Mouse (Mus musculus) embryonic facial prominence, embryonic 14.5 days (tissue): ENCODE data around the gene Fbxo27. TPM values are rescaled to one million over a fixed set of nuclear protein-coding genes. Genes with fewer than 3 reads are reported as not detected.
A peak's percentile ranks its signal among the peaks of the same experiment; 100 is the strongest.

Experiments
- ATAC-seq: fragments of 200-750 bp; cut with Nextera tagmentation; 2 replicates; pipeline ENCODE4 v1.8.0; 2017; ENCODE audit warnings: low read depth, moderate number of reproducible peaks, moderate TSS enrichment
- DNase-seq: peaks from one replicate; pipeline ENCODE4 v3.0.0-alpha.2; 2015; ENCODE audit warnings: low spot score
- H3K27ac ChIP-seq: fragments of 300-500 bp; sonication (generic); replicated peaks from 2 replicates; pipeline ENCODE4 v1.5.1; 2014; ENCODE audit warnings: low read depth, mild to moderate bottlenecking, low read length, moderate library complexity
- H3K27me3 ChIP-seq: fragments of 300-500 bp; sonication (generic); replicated peaks from 2 replicates; pipeline ENCODE4 v1.6.1; 2014; ENCODE audit warnings: low read length; ENCODE audit not compliant: control insufficient read depth, insufficient read depth
- H3K36me3 ChIP-seq: fragments of 300-500 bp; sonication (generic); 2 replicates; pipeline ENCODE4 v1.6.1; 2014; ENCODE audit warnings: low read length, mixed read lengths; ENCODE audit not compliant: control insufficient read depth, insufficient read depth
- H3K4me1 ChIP-seq: fragments of 300-500 bp; sonication (generic); 2 replicates; pipeline ENCODE4 v1.6.1; 2014; ENCODE audit warnings: antibody characterized with exemption, low read length; ENCODE audit not compliant: control insufficient read depth, insufficient read depth
- H3K4me2 ChIP-seq: fragments of 300-500 bp; sonication (generic); 2 replicates; pipeline ENCODE4 v1.6.1; 2014; ENCODE audit warnings: low read depth, mild to moderate bottlenecking, low read length, moderate library complexity, mixed read lengths
- H3K4me3 ChIP-seq: fragments of 300-500 bp; sonication (generic); 2 replicates; pipeline ENCODE4 v1.5.1; 2014; ENCODE audit warnings: low read depth, mild to moderate bottlenecking, low read length
- H3K9ac ChIP-seq: fragments of 300-500 bp; sonication (generic); 2 replicates; pipeline ENCODE4 v1.6.1; 2014; ENCODE audit warnings: low read depth, mild to moderate bottlenecking, low read length, moderate library complexity, mixed read lengths
- H3K9me3 ChIP-seq: fragments of 300-500 bp; sonication (generic); 2 replicates; pipeline ENCODE4 v1.6.1; 2016; ENCODE audit warnings: low read length; ENCODE audit not compliant: control insufficient read depth
- WGBS: fragments of 180-500 bp; shearing (Covaris S2); extraction: QIAGEN DNeasy Blood & Tissue Kit; methylation state at CpG from one replicate; pipeline ENCODE4 v1.1.7; 2014; 5-methylcytosine and 5-hydroxymethylcytosine counted together
- polyA plus RNA-seq: library from polyadenylated mRNA; unstranded; fragments of >200 nt; fragmentation: Nextera tagmentation; extraction: Ambion mirVana; gene quantifications from 2 replicates; pipeline ENCODE4 v1.2.1, GENCODE M21; 2014

The Fbxo27 gene
- polyA plus RNA-seq = 6.9 and 7.1 TPM in 2 replicates

DNA sequence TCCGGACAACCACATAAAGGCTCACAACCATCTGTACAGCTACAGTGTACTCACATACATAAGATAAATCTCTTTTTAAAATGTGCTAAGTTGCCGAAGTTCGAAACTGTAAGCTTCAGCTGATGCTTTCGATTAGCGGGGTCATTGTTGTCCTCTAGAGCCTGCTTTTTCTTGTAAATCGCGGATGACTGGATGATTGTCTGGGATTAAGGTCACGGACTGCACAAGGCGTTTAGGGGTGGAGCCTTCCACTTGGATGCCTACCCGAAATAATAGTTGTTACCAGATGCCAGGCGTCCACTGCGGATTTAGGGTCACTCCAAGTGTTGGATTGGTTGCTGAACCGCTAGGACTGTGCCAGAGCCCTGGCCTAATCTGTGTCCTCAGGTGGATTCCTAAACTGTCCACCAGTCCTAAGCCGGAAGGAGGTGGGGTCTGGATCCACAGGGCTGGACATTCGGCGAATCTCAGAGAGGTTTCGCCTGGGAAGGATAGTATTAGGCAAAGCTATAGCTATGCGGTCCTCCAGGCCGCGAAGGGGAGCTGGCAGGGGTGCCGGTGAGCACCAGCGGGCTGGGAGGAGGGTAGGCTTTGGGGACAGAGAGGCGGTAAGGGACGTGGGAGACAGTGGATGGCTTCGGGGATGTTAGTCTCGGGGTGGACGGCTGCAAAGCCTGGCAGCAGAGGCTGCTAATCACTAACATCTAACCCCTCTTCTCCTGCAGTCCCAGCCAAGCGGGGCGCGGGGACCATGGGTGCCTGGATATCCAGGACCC, at the start of gene Fbxo27:
Gene Fbxo27, plus strand, starts transcription at position 305 of the 776 bp plus-strand sequence.
- WGBS = 37% methylated on average over 23 of the region's 30 CpGs
- Histone ChIP-seq H3K9ac (peak within 1 kb of the TSS; percentile 63), H3K27me3 (no peaks in the 10 kb centered on the region), H3K9me3 (no peaks in the 10 kb centered on the region), H3K4me2 (peak within 1 kb of the TSS; percentile 82), H3K27ac (no peak within 1 kb of the TSS; the same call in 1 of the 2 replicates), H3K4me1 (peaks cover 8% of the 10 kb centered on the region; the same call in 1 of the 2 replicates), H3K36me3 (no peaks in the 10 kb centered on the region), H3K4me3 (peak within 1 kb of the TSS; percentile 51)
- peak; percentile 50 for DNase-seq
- peak; percentile 37; the same call in 1 of the 2 replicates for ATAC-seq

DNA sequence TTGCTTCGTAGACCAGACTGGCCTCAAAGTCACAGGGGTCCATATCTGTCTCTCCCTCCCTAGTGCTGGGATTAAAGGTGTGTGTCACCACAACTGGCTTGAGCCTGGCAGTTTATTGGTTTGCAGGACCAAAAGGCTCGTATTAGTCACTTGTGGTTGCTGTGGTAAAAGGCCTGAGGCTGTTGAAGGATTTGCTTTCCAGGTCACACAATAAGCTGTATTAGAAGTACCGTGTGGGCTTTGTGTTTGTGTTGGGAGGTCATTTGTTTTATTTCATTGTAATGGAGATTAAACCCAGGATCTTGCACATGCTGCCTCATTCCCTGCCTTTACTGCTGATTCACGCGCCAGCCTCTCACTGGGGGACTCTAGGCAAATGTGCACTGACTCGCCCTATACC, 47.3 kb upstream of the Fbxo27 start:
- no peaks in the 10 kb centered on the region for H3K4me1 ChIP-seq
- DNase-seq (no peak), ATAC-seq (no peak)
- H3K36me3 ChIP-seq = no peaks in the 10 kb centered on the region
- H3K9me3 ChIP-seq = no peaks in the 10 kb centered on the region
- no peak overlapping the region for H3K4me3 ChIP-seq
- H3K4me2 ChIP-seq = no peak overlapping the region
- no peaks in the 10 kb centered on the region for H3K27me3 ChIP-seq
- no peak overlapping the region for H3K27ac ChIP-seq
- WGBS = 69% methylated on average over 6 of the region's 6 CpGs
- H3K9ac ChIP-seq = no peak overlapping the region

DNA sequence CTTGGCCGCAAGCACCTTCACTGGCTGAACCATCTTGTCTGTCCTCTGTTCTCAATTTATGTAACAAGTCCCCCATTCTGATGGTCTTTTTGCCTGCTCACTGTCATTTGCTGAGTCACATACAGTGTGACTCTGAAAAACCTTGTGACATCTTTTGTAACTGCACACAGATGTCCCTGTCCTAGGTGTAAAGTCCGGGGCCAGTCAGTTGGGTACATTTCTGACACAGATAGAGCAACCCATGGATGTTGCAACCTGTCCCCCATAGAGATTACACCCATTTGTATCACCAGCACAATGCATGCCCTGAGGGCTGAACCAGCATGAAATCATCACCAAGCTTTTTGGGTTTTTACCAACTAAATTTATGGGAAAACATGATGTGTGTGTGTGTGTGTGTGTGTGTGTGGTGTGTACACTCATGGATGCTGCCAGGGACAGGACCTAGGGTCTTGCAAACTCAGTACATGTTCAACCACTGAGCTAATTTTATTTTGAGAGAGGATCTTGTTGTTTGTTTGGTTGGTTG, 46.6 kb upstream of the Fbxo27 start:
- Histone ChIP-seq H3K9me3 (no peaks in the 10 kb centered on the region), H3K36me3 (no peaks in the 10 kb centered on the region), H3K27me3 (no peaks in the 10 kb centered on the region), H3K9ac (no peak overlapping the region), H3K4me3 (no peak overlapping the region), H3K27ac (no peak overlapping the region), H3K4me2 (no peak overlapping the region), H3K4me1 (no peaks in the 10 kb centered on the region)
- DNase-seq (no peak), ATAC-seq (no peak)
- 84% methylated on average over 2 of the region's 2 CpGs for WGBS

DNA sequence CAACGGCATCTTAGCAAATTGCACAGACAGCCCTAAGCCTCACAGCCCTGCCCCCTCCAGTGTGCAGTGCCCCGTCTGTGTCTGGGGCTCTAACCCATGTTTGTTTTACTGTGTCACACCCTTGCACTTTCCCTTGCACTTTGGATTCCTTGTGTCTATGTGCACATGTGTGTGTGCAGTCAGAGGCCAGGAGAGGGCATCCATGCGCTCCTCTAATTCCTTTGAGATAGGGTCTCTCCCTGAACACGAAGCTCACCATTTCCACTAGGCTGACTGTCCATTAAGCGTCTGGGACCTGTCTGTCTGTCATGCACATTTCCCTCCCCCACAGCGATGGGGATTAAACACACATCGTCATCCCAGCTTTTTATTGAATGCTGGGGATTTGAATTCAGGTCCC, 45.6 kb upstream of the Fbxo27 start:
- no peak overlapping the region for H3K9ac ChIP-seq
- 0 out of 2 replicates have a peak, but pooled peaks have one; percentile 22 for ATAC-seq

DNA sequence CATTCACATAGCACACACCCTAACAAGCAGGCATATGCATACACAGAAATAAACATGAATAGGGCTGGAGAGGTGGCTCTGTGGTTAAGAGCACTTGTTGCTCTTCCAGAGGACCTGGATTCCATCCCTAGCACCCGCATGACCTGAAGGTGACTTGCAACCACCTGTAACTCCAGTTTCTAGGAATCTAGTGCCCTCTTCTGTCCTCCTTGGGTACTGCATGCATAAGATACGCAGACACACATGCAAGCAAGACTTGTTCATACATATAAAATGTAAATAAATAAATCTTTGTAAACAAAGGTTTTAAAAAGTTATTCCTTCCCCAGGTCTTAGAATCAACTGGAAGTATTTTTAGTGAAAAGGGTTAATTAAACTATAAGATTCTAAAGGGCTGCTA, 41.5 kb upstream of the Fbxo27 start:
- Histone ChIP-seq H3K4me1 (no peaks in the 10 kb centered on the region), H3K36me3 (no peaks in the 10 kb centered on the region), H3K9ac (no peak overlapping the region), H3K4me3 (no peak overlapping the region), H3K27ac (no peak overlapping the region), H3K27me3 (no peaks in the 10 kb centered on the region), H3K9me3 (no peaks in the 10 kb centered on the region), H3K4me2 (no peak overlapping the region)
- no peak for ATAC-seq
- DNase-seq = no peak
- 87% methylated on average over 2 of the region's 2 CpGs for WGBS

More for the DNA sequence above, 45.6 kb upstream of the Fbxo27 start:
- no peaks in the 10 kb centered on the region for H3K4me1 ChIP-seq
- no peaks in the 10 kb centered on the region for H3K36me3 ChIP-seq
- H3K9me3 ChIP-seq = no peaks in the 10 kb centered on the region
- no peak overlapping the region for H3K4me3 ChIP-seq
- 41% methylated on average over 7 of the region's 7 CpGs for WGBS
- no peak overlapping the region for H3K27ac ChIP-seq
- DNase-seq = peak; percentile 7
- H3K27me3 ChIP-seq = no peaks in the 10 kb centered on the region
- H3K4me2 ChIP-seq = no peak overlapping the region

DNA sequence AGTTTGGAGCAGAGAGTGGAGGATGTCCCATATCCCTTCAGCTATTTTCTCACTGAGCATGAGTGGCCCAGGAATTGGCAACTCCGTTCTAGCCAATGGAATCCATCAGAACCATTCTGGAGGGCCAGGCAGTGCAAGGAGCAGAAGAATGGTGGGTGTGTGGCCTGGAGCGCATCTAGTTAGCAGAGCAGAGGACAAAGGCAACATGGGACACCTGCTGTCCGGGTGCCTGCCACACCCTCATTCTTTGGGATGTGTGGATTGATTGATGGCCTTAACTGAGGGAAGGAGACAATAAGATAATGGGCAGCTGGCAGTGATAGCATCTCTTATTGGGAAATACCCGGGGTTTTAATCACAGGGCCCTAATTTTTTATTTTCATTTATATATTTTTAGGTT, 36.2 kb upstream of the Fbxo27 start:
- no peak overlapping the region for H3K9ac ChIP-seq
- no peak overlapping the region for H3K4me2 ChIP-seq
- no peak overlapping the region for H3K4me3 ChIP-seq
- H3K36me3 ChIP-seq = no peaks in the 10 kb centered on the region
- DNase-seq (no peak), ATAC-seq (no peak)
- no peaks in the 10 kb centered on the region for H3K4me1 ChIP-seq
- WGBS = 65% methylated on average over 4 of the region's 4 CpGs
- no peaks in the 10 kb centered on the region for H3K27me3 ChIP-seq
- H3K9me3 ChIP-seq = no peaks in the 10 kb centered on the region
- H3K27ac ChIP-seq = no peak overlapping the region

DNA sequence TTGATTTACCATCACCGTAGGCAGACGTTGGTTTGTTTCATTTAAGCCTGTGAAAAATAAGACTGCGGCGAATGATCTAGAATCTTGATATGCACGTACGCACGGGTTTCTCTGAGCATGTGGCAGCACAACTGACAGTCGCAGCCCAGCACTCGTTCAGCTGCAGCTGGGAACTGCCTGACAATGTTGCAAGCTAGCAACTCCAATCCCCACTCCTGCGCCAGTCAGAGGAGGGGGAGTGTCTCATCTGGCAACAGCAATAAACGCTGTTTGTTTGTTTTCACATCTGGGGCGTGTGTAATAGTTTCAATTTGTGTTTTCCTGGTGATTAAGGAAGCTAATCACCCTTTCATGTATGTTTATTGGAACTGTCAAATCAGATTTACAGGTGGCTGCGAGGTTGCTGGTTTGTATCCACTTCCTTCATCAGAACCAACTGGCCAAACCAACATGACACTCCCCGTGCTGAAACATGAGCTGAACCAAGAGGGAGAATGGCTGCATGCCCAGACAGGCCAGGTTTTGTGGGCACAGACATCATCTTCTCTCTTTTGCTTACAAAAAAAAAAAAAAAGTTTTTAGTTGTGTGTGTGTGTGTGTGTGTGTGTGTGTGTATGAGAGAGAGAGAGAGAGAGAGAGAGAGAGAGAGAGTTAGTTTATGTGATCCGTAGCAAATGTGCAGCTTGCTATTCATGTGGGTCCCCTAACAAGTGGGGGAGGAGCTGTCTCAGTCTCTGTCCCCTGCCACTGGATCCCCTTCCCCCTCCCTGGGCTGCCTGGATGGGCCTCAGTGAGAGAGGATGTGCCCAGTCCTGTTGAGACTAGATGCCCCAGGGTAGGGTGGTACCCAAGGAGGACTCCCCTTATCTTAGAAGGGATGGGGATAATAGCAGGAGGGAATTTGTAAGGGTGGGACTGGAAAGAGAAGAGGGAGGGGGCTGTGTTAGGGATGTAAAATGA, 26.7 kb upstream of the Fbxo27 start:
- no peaks in the 10 kb centered on the region for H3K9me3 ChIP-seq
- H3K4me1 ChIP-seq = peaks cover 12% of the 10 kb centered on the region; the same call in 1 of the 2 replicates
- H3K36me3 ChIP-seq = no peaks in the 10 kb centered on the region
- peak; percentile 92 for DNase-seq
- peak overlapping the region; percentile 49 for H3K27ac ChIP-seq
- peak overlapping the region; percentile 17 for H3K4me3 ChIP-seq
- no peaks in the 10 kb centered on the region for H3K27me3 ChIP-seq
- 12% methylated on average over 15 of the region's 15 CpGs for WGBS
- peak; percentile 90 for ATAC-seq
- peak overlapping the region; percentile 48 for H3K4me2 ChIP-seq
- H3K9ac ChIP-seq = no peak overlapping the region

DNA sequence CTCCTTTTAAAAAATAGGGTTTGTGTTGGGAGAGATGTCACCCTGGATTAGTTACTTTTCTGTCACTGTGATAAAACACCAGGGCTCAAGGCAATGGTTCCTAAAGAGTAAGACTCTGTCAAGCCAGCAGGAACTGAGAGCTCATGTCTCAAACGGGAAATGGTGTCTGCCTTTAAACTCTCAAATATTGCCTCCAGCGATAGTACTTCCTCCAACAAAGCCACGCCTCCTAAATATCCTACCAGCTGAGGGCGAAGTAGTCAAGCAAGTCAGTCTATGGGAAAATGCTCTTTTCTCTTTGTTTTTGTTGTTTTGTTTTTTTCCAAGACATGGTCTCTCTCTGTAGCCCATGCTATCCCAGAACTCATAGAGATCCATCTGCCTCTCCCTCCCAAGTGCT, 21.5 kb upstream of the Fbxo27 start:
- H3K27ac ChIP-seq = no peak overlapping the region
- H3K4me3 ChIP-seq = no peak overlapping the region
- DNase-seq = peak; percentile 64
- H3K4me1 ChIP-seq = peaks cover 2% of the 10 kb centered on the region; the same call in 1 of the 2 replicates
- 34% methylated on average over 4 of the region's 4 CpGs for WGBS
- H3K36me3 ChIP-seq = no peaks in the 10 kb centered on the region
- no peaks in the 10 kb centered on the region for H3K27me3 ChIP-seq
- H3K4me2 ChIP-seq = no peak overlapping the region
- H3K9ac ChIP-seq = no peak overlapping the region
- ATAC-seq = no peak
- H3K9me3 ChIP-seq = no peaks in the 10 kb centered on the region
